Mouse (Mus musculus) liver, adult 2 months (tissue): Measurements from ENCODE around the gene Vegfc. TPM values are rescaled to one million over a fixed set of nuclear protein-coding genes. Genes with fewer than 3 reads are reported as not detected.

ENCODE experiments used
- DNase-seq: peaks from one replicate; pipeline ENCODE4 v3.0.0-alpha.2; 2011; ENCODE audit warnings: low read depth, low spot score; ENCODE audit errors: extremely low read depth
- H3K27ac ChIP-seq: fragments of 200-500 bp; replicated peaks from 2 replicates; pipeline ENCODE4 v1.5.1; 2012; ENCODE audit warnings: low read depth, mild to moderate bottlenecking, control low read depth, inconsistent platforms, low read length; ENCODE audit not compliant: insufficient read depth
- H3K27me3 ChIP-seq: fragments of 200-500 bp; 2 replicates; pipeline ENCODE4 v1.6.1; 2012; ENCODE audit warnings: mild to moderate bottlenecking, moderate library complexity, low read length, inconsistent platforms; ENCODE audit not compliant: control insufficient read depth, insufficient read depth
- H3K36me3 ChIP-seq: fragments of 200-500 bp; 2 replicates; pipeline ENCODE4 v1.6.1; 2012; ENCODE audit warnings: low read length, inconsistent platforms; ENCODE audit not compliant: control insufficient read depth, insufficient read depth
- H3K4me1 ChIP-seq: fragments of 200-500 bp; 2 replicates; pipeline ENCODE4 v1.6.1; 2011; ENCODE audit warnings: low read length; ENCODE audit not compliant: control insufficient read depth, insufficient read depth
- H3K4me3 ChIP-seq: fragments of 200-500 bp; 2 replicates; pipeline ENCODE4 v1.5.1; 2011; ENCODE audit warnings: low read depth, mild to moderate bottlenecking, control low read depth, low read length, moderate library complexity; ENCODE audit not compliant: insufficient read depth
- H3K79me2 ChIP-seq: fragments of 200-500 bp; 2 replicates; pipeline ENCODE4 v1.6.1; 2012; ENCODE audit warnings: inconsistent platforms, mild to moderate bottlenecking, low read length, moderate library complexity; ENCODE audit not compliant: control insufficient read depth, insufficient read depth
- H3K9ac ChIP-seq: fragments of 200-500 bp; 2 replicates; pipeline ENCODE4 v1.6.1; 2012; ENCODE audit warnings: low read depth, mild to moderate bottlenecking, control low read depth, inconsistent platforms, low read length
- CTCF ChIP-seq: fragments of 200-500 bp; IDR thresholded peaks from 2 replicates; pipeline ENCODE4 v1.5.1; 2011; ENCODE audit warnings: low read depth, low read length, control low read depth
- POLR2A ChIP-seq: fragments of 200-500 bp; IDR thresholded peaks from 2 replicates; pipeline ENCODE4 v1.6.1; 2011; ENCODE audit warnings: low read length, control low read depth; ENCODE audit not compliant: insufficient read depth; ENCODE audit errors: extremely low read depth
- WGBS: fragments of 180-500 bp; shearing (Covaris S2); methylation state at CpG from one replicate; pipeline ENCODE4 v1.1.7; 2018; 5-methylcytosine and 5-hydroxymethylcytosine counted together
- polyA plus RNA-seq: library from polyadenylated mRNA; depleted of rRNA; stranded (reverse); fragments of >200 nt; gene quantifications from 2 replicates; pipeline ENCODE4 v1.2.3, GENCODE M21; 2012; rRNA removed
- total RNA-seq: library from RNA; depleted of rRNA; stranded (reverse); fragments of >200 nt; gene quantifications from 2 replicates; pipeline ENCODE4 v1.2.3, GENCODE M21; 2014; rRNA removed

Gene Vegfc
- 2.5 and 2.6 TPM in 2 replicates for total RNA-seq
- polyA plus RNA-seq: 1.1 and 1.2 TPM in 2 replicates

DNA sequence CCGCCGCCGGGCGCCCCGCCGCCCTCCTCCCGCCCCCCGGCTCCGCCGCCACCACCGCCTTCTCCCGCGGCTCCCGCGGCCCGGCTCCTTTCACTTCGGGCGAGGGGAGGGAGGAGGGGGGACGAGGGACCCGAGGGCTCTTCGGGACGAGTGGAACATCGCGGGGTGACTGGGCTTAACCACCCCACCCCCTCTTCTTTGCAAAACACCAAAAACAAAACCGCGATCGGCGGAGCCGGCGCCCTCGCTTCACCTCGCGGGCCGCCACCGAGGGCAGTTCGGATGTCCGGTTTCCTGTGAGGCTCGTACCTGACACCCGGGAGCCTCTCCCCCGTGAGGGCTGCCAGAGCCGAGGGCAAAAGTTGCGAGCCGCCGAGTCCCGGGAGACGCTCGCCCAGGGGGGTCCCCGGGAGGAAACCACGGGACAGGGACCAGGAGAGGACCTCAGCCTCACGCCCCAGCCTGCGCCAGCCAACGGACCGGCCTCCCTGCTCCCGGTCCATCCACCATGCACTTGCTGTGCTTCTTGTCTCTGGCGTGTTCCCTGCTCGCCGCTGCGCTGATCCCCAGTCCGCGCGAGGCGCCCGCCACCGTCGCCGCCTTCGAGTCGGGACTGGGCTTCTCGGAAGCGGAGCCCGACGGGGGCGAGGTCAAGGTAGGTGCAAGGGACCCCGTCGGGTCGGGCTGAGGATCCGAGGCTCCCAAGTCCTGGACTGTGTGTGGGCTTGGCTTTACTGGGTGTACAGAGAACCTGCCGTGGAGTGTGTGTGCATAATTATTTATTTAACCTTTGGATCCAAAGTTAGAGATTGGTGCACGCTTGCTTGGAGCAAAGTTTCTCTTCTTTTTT, at the start of gene Vegfc:
TSS of gene Vegfc (plus strand) at position 336 of the 850 bp plus-strand sequence.
- Histone ChIP-seq H3K27me3 (no peaks in the 10 kb centered on the region), H3K36me3 (no peaks in the 10 kb centered on the region), H3K79me2 (no peaks in the 10 kb centered on the region; the same call in 1 of the 2 replicates), H3K4me3 (peak within 1 kb of the TSS; percentile 87), H3K9ac (peak within 1 kb of the TSS; percentile 87), H3K4me1 (peaks cover 7% of the 10 kb centered on the region), H3K27ac (peak within 1 kb of the TSS; percentile 94)
- DNase-seq: peak; percentile 91
- WGBS: under 1% methylated on average over 71 of the region's 79 CpGs
- TF ChIP-seq CTCF (no peak), POLR2A (no peak)

DNA sequence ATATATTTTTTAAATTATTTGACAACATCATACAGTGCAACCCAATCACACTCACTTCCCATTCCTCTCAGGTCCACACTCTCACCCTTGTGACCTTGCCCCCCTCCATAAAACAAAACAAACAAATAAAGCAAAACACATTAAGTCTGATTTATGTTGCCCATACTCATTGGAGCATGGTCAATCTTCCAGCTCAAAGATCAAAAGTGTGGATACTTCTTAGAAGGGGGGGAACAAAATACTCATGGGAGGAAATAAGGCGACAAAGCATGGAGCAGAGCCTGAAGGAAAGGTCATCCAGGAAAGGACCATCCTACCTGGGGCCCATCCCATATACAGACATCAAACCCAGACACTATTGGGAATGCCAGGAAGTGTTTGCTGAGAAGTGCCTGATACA, 42.8 kb upstream of the Vegfc start:
- H3K4me1 ChIP-seq: no peaks in the 10 kb centered on the region
- H3K27ac ChIP-seq: no peak overlapping the region
- WGBS: 83% methylated on average over 1 of the region's 1 CpGs
- H3K27me3 ChIP-seq: no peaks in the 10 kb centered on the region
- no peaks in the 10 kb centered on the region for H3K36me3 ChIP-seq
- H3K79me2 ChIP-seq: no peaks in the 10 kb centered on the region
- no peak for TF ChIP-seq POLR2A
- TF ChIP-seq CTCF: no peak
- H3K9ac ChIP-seq: no peak overlapping the region
- H3K4me3 ChIP-seq: no peak overlapping the region
- DNase-seq: no peak

DNA sequence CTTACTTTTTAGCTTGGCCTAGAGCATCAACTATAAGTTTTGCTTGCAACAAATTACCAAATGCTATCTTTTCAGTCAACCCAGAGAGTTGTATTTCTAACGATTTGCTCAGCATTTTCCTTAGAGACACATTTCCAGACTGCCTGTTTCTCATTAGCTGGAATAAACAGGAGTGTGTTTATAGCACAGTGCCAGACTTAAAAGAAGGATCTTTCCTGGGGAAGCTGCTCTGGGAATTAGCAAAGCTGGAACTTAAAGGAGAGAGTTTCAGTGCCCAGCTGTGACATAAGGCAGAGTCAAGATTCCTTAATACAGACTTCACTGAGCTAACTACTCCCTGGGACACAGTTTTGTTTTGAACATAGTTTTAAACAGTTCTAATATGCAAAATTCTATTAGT, 34.8 kb upstream of the Vegfc start:
- Histone ChIP-seq H3K9ac (no peak overlapping the region), H3K79me2 (no peaks in the 10 kb centered on the region), H3K27ac (no peak overlapping the region), H3K4me3 (no peak overlapping the region), H3K4me1 (no peaks in the 10 kb centered on the region), H3K27me3 (no peaks in the 10 kb centered on the region), H3K36me3 (no peaks in the 10 kb centered on the region)
- DNase-seq: no peak
- 75% methylated on average over 1 of the region's 1 CpGs for WGBS
- TF ChIP-seq CTCF (no peak), POLR2A (no peak)

DNA sequence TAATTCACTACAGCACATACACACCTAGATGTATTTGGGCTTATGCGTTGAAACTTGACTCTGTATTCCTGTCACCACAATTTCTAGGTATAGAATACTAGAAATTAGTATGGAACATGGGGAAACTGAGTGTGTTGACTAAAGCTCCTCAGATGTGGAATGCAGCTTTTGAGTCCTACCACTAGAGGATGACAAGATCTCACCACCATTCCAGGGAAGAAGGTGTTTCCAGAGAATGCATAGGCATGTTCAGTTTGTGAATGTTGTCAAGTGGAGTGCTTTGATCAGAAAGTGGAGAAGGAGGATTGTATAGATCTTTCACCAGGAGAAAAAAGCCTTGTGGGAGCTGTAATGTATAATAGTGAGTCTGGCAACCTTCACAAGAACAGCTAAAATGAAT, 33.9 kb upstream of the Vegfc start:
- 89% methylated on average over 1 of the region's 1 CpGs for WGBS
- no peaks in the 10 kb centered on the region for H3K27me3 ChIP-seq
- H3K9ac ChIP-seq: no peak overlapping the region
- no peaks in the 10 kb centered on the region for H3K79me2 ChIP-seq
- no peak overlapping the region for H3K4me3 ChIP-seq
- peak; percentile 25 for DNase-seq
- no peak for TF ChIP-seq CTCF
- no peaks in the 10 kb centered on the region for H3K36me3 ChIP-seq
- no peaks in the 10 kb centered on the region for H3K4me1 ChIP-seq
- no peak overlapping the region for H3K27ac ChIP-seq

DNA sequence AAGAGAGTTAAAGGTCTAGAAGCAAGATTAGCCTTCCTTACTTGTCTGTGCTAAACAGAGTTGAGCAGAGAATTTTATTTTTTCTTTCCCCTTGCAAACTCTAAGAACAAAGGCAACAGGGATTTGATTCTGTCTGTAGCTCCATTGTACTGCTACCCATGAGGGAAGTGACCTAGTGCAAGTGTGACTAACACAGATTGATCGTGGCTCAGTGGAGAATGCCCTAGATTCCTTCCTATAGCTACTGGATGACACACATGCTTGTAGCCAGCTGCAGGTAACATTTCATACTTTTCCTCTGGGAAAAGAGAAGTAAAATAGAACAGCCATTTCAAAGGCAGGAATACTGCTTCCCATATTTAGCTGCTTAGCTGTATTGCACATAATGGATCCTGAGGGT, 24.2 kb upstream of the Vegfc start:
- WGBS: 50% methylated on average over 1 of the region's 1 CpGs
- no peaks in the 10 kb centered on the region for H3K79me2 ChIP-seq
- no peaks in the 10 kb centered on the region for H3K4me1 ChIP-seq
- no peaks in the 10 kb centered on the region for H3K36me3 ChIP-seq
- no peaks in the 10 kb centered on the region for H3K27me3 ChIP-seq
- no peak for DNase-seq
- H3K27ac ChIP-seq: no peak overlapping the region
- no peak for TF ChIP-seq POLR2A
- no peak for TF ChIP-seq CTCF
- H3K9ac ChIP-seq: no peak overlapping the region
- H3K4me3 ChIP-seq: no peak overlapping the region

DNA sequence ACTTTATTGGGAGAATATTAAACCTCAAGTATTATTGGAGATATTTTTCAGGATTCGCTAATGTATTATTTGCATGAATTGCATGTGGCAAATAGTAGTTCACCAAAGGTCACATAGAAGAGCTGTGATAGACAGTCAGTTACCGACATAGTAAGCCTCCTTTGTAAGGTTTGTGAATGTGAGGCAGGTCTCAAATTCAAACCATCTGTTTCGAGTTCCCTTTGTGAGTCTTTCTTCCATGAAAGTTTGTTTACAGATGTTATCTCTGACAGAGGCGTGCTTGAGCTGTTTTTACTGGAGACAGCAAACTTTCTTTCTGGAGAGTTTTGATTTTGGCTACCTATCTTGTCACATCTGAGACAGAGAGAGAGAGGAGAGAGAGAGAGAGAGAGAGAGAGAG, 11.9 kb upstream of the Vegfc start:
- H3K36me3 ChIP-seq: no peaks in the 10 kb centered on the region
- no peak overlapping the region for H3K27ac ChIP-seq
- H3K9ac ChIP-seq: no peak overlapping the region
- H3K79me2 ChIP-seq: no peaks in the 10 kb centered on the region
- no peak overlapping the region for H3K4me3 ChIP-seq
- TF ChIP-seq POLR2A (no peak), CTCF (no peak)
- no peaks in the 10 kb centered on the region for H3K4me1 ChIP-seq
- no peaks in the 10 kb centered on the region for H3K27me3 ChIP-seq
- 38% methylated on average over 4 of the region's 4 CpGs for WGBS
- DNase-seq: no peak
